Mouse (Mus musculus) liver, adult 2 months (tissue): ENCODE data around the gene Hadhb. TPM values are rescaled to one million over a fixed set of nuclear protein-coding genes. Genes with fewer than 3 reads are reported as not detected.

Source experiments
- DNase-seq: peaks from one replicate; pipeline ENCODE4 v3.0.0-alpha.2; 2011; ENCODE audit warnings: low read depth, low spot score; ENCODE audit errors: extremely low read depth
- H3K27ac ChIP-seq: fragments of 200-500 bp; replicated peaks from 2 replicates; pipeline ENCODE4 v1.5.1; 2012; ENCODE audit warnings: low read depth, mild to moderate bottlenecking, control low read depth, inconsistent platforms, low read length; ENCODE audit not compliant: insufficient read depth
- H3K27me3 ChIP-seq: fragments of 200-500 bp; 2 replicates; pipeline ENCODE4 v1.6.1; 2012; ENCODE audit warnings: mild to moderate bottlenecking, moderate library complexity, low read length, inconsistent platforms; ENCODE audit not compliant: control insufficient read depth, insufficient read depth
- H3K36me3 ChIP-seq: fragments of 200-500 bp; 2 replicates; pipeline ENCODE4 v1.6.1; 2012; ENCODE audit warnings: low read length, inconsistent platforms; ENCODE audit not compliant: control insufficient read depth, insufficient read depth
- H3K4me1 ChIP-seq: fragments of 200-500 bp; 2 replicates; pipeline ENCODE4 v1.6.1; 2011; ENCODE audit warnings: low read length; ENCODE audit not compliant: control insufficient read depth, insufficient read depth
- H3K4me3 ChIP-seq: fragments of 200-500 bp; 2 replicates; pipeline ENCODE4 v1.5.1; 2011; ENCODE audit warnings: low read depth, mild to moderate bottlenecking, control low read depth, low read length, moderate library complexity; ENCODE audit not compliant: insufficient read depth
- H3K79me2 ChIP-seq: fragments of 200-500 bp; 2 replicates; pipeline ENCODE4 v1.6.1; 2012; ENCODE audit warnings: inconsistent platforms, mild to moderate bottlenecking, low read length, moderate library complexity; ENCODE audit not compliant: control insufficient read depth, insufficient read depth
- H3K9ac ChIP-seq: fragments of 200-500 bp; 2 replicates; pipeline ENCODE4 v1.6.1; 2012; ENCODE audit warnings: low read depth, mild to moderate bottlenecking, control low read depth, inconsistent platforms, low read length
- CTCF ChIP-seq: fragments of 200-500 bp; IDR thresholded peaks from 2 replicates; pipeline ENCODE4 v1.5.1; 2011; ENCODE audit warnings: low read depth, low read length, control low read depth
- POLR2A ChIP-seq: fragments of 200-500 bp; IDR thresholded peaks from 2 replicates; pipeline ENCODE4 v1.6.1; 2011; ENCODE audit warnings: low read length, control low read depth; ENCODE audit not compliant: insufficient read depth; ENCODE audit errors: extremely low read depth
- WGBS: fragments of 180-500 bp; shearing (Covaris S2); methylation state at CpG from one replicate; pipeline ENCODE4 v1.1.7; 2018; 5-methylcytosine and 5-hydroxymethylcytosine counted together
- polyA plus RNA-seq: library from polyadenylated mRNA; depleted of rRNA; stranded (reverse); fragments of >200 nt; gene quantifications from 2 replicates; pipeline ENCODE4 v1.2.3, GENCODE M21; 2012
- total RNA-seq: library from RNA; depleted of rRNA; stranded (reverse); fragments of >200 nt; gene quantifications from 2 replicates; pipeline ENCODE4 v1.2.3, GENCODE M21; 2014

Gene Hadhb
- total and polyA plus RNA-seq, 2 experiments = 137 to 252 TPM

DNA sequence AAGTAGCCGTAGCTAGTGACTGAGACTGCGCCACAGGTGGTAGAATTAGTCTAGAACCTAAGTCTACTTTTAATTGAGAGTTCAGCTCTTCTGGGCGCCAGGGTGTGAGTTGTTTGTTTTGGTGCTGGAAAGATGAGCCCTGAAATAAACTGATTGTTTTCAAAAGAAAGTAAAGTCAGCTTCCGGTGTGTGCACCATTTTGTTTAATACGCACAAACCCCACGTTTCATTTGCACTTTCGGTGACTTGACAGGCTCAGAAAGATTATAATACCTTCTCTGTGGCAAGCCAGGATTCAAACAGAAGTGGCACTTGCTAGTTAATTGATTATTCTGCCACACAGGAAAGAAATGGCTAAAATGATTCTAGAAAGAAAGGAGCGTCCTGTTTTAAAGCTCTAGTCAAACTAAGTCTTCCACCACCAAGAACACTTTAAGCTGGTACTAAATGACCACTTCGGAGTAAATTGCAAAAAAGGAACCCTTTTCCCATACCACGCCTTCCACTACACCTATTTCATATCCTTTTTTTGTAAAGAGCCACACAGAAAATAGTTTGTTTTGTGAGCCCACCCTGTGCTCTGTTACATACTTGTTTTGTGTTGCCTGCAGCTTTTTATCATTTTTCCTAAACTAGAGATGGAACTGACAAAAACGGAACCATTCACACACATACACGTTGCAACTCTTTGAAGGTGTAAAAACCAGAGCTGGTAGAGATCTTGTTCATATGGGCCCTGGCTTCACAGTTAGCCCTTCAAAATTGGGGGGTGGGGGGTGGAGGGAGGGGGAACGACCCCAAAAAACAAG, 977 bp downstream of the Hadhb start:
- Histone ChIP-seq H3K4me3 (peak overlapping the region; percentile 82), H3K9ac (peak overlapping the region; percentile 71), H3K27me3 (no peaks in the 10 kb centered on the region), H3K79me2 (peaks cover 25% of the 10 kb centered on the region; the same call in 1 of the 2 replicates), H3K36me3 (peaks cover 7% of the 10 kb centered on the region), H3K4me1 (peaks cover 12% of the 10 kb centered on the region), H3K27ac (peak overlapping the region; percentile 80)
- peak; percentile 64 for DNase-seq
- 5% methylated on average over 13 of the region's 13 CpGs for WGBS
- no peak for TF ChIP-seq POLR2A
- TF ChIP-seq CTCF = no peak

DNA sequence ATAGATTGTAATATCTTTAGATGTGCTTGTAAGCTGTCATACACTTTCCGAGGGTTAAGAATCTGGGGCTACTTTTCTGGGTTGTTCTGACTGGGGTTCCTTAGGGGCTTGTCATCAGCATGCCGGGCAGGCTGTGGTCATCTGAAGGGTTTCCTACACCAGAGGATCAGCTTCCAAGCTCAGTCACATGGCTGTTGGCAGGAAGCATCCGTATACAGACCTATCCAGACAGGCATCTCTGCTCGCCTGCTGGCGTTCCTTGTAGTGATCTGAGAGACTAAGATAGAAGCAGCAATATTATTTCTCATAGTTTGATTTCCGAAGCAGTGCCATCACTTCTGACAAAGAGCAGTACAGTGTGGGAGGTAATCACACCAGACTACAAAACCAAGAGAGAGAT, 4.6 kb downstream of the Hadhb start:
- Histone ChIP-seq H3K4me3 (no peak overlapping the region), H3K79me2 (peaks cover 29% of the 10 kb centered on the region; the same call in 1 of the 2 replicates), H3K27ac (no peak overlapping the region), H3K36me3 (peaks cover 20% of the 10 kb centered on the region), H3K4me1 (peaks cover 17% of the 10 kb centered on the region), H3K9ac (no peak overlapping the region), H3K27me3 (no peaks in the 10 kb centered on the region)
- no peak for DNase-seq
- 62% methylated on average over 6 of the region's 6 CpGs for WGBS
- TF ChIP-seq CTCF = no peak
- no peak for TF ChIP-seq POLR2A

DNA sequence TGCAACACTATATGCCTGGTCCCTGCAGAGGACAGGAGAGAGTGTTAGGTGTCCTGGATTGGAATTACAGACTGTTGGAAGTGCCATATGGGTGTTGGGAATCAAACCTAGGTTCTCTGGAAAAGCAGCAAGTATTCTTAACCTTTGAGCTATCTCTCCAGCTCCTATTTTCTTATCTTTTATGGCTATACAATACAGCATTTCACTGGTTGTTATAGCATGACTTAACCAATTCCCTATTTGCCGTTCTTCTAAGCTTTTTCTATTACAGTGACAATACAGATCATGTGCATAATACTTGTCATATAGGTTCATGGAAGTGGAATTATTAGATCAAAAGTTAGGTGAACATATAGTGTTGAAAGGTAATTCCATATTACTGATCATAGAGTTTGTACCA, 6.8 kb downstream of the Hadhb start:
- H3K9ac ChIP-seq = no peak overlapping the region
- peaks cover 28% of the 10 kb centered on the region for H3K4me1 ChIP-seq
- H3K36me3 ChIP-seq = peaks cover 37% of the 10 kb centered on the region
- TF ChIP-seq POLR2A = no peak
- no peak for TF ChIP-seq CTCF
- DNase-seq = no peak
- WGBS = 94% methylated on average over 1 of the region's 1 CpGs
- H3K27ac ChIP-seq = no peak overlapping the region
- no peak overlapping the region for H3K4me3 ChIP-seq
- peaks cover 28% of the 10 kb centered on the region; the same call in 1 of the 2 replicates for H3K79me2 ChIP-seq
- H3K27me3 ChIP-seq = no peaks in the 10 kb centered on the region

DNA sequence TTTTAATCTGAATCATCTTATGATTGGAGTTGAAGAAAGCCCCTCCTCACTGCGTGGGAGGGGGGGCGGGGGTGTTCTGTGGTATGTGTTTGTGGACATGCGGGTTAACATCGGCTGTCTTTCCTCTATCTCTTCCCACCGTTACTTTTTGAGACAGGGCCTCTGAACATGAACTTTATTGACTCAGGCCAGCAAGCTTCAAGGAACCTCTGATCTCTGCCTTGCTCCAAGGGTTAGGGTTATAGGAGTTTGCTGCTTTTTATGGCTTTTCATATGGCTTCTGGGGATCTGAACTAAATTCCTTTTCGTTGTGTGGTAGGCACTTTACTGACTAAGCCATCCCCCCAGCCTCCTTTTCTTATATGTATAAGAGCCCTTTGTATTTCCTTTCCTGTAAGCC, 7.3 kb downstream of the Hadhb start:
- peaks cover 39% of the 10 kb centered on the region for H3K36me3 ChIP-seq
- peaks cover 31% of the 10 kb centered on the region for H3K4me1 ChIP-seq
- no peak overlapping the region for H3K27ac ChIP-seq
- no peak for DNase-seq
- WGBS = 71% methylated on average over 6 of the region's 6 CpGs
- TF ChIP-seq CTCF = no peak
- no peak for TF ChIP-seq POLR2A
- no peak overlapping the region for H3K4me3 ChIP-seq
- peaks cover 28% of the 10 kb centered on the region; the same call in 1 of the 2 replicates for H3K79me2 ChIP-seq
- no peaks in the 10 kb centered on the region for H3K27me3 ChIP-seq
- no peak overlapping the region for H3K9ac ChIP-seq

DNA sequence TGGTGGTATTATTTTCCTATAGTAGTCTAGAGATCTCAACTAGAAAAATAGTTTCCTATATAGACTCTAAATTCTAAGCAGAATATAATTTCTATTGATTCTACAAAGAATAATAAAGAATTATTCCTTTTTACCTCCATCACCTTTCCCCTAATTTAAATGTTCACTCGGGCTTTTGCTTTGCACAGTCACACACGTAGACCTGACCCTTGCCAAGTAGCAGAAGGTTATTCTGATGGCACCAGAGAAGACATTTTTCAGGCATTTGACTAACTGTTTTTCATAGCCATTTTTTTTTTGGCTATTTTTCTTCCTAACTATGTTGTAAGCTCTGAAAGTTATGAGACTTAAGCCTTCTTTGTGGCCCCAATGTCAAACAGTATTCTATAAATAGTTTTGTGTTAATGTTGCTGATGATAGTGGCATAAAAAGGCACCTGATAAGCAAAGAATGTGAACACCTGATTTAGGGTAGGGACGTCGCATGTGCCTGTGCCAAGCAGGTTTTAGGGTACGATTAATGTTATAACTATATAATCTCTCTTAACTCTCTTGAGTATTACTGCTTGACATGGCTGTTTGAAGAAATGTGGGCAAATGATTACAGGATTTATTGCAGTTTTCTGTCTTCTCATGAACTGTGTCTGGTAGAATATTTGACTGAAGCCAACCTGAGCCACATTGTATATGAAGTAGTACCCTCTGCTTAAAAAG, 10.3 kb downstream of the Hadhb start:
- H3K27ac ChIP-seq = peak overlapping the region; percentile 49; the same call in 1 of the 2 replicates
- no peaks in the 10 kb centered on the region for H3K27me3 ChIP-seq
- peaks cover 52% of the 10 kb centered on the region for H3K36me3 ChIP-seq
- peaks cover 14% of the 10 kb centered on the region; the same call in 1 of the 2 replicates for H3K79me2 ChIP-seq
- peaks cover 39% of the 10 kb centered on the region for H3K4me1 ChIP-seq
- 59% methylated on average over 5 of the region's 5 CpGs for WGBS
- TF ChIP-seq CTCF = no peak
- H3K4me3 ChIP-seq = no peak overlapping the region
- peak; percentile 58 for DNase-seq
- H3K9ac ChIP-seq = no peak overlapping the region
